24 mouse cellular contexts compared by ENCODE assay signal in the genomic region with DNA sequence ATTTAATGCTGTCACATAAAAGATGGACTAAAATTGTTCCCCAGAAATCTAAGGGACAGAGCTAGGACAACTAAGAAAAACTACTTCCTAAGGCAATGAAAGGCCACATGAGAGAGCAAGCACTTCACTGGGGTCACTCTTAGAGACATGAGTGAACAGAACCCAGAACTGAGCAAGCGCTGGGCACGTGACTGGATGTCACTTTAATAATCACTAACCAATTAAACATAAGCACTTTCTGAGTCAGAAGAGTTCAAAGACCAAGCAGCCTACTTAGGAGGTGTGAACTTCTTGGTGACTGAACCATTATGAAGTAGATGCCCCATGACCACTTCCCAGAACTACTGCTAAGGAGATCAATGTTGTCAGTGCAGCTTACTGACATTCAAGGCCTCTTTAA.
"Had no signal": no experiment of that assay in that cellular context is flagged by ENCODE, and none has a peak within 500 bp of the region (broad histone marks: within the 10 kb centered on the region; RNA-seq: fewer than 3 reads in every experiment).

No protein-coding gene starts in this region.

- H3K9ac ChIP-seq: limb, embryonic 13.5 days; liver, embryonic 12.5 days; liver, embryonic 15.5 days; lung, embryonic 15.5 days; midbrain, embryonic 13.5 days; neural tube, embryonic 13.5 days; stomach, embryonic 15.5 days had no signal

- H3K9me3 ChIP-seq: limb, embryonic 10.5 days; liver, embryonic 15.5 days; lung, embryonic 15.5 days; stomach, embryonic 15.5 days had no signal

- ATAC-seq: hindbrain, postnatal 0 days; inflammation-experienced regulatory T-cells, adult 6 months; liver, embryonic 12.5 days; midbrain, embryonic 13.5 days; midbrain, embryonic 16.5 days had no signal

- H3K27ac ChIP-seq: hindbrain, postnatal 0 days; layer of hippocampus, adult 2 months; limb, embryonic 10.5 days; limb, embryonic 13.5 days; liver, embryonic 12.5 days; liver, embryonic 15.5 days; lung, embryonic 15.5 days; midbrain, embryonic 10.5 days; midbrain, embryonic 13.5 days; neural tube, embryonic 13.5 days; stomach, embryonic 15.5 days had no signal

- H3K4me2 ChIP-seq: limb, embryonic 13.5 days; liver, embryonic 12.5 days; liver, embryonic 15.5 days; lung, embryonic 15.5 days; midbrain, embryonic 13.5 days; neural tube, embryonic 13.5 days; stomach, embryonic 15.5 days had no signal

- H3K4me1 ChIP-seq: limb, embryonic 13.5 days had no signal

- H3K4me3 ChIP-seq: layer of hippocampus, adult 2 months; limb, embryonic 10.5 days; limb, embryonic 13.5 days; liver, embryonic 12.5 days; liver, embryonic 15.5 days; lung, embryonic 15.5 days; megakaryocyte, embryonic 14.5 days; midbrain, embryonic 10.5 days; midbrain, embryonic 13.5 days; myocyte; neural tube, embryonic 13.5 days; stomach, embryonic 15.5 days had no signal

- DNase-seq: layer of hippocampus, adult 9-11 months; liver; lung, adult 18-20 months; lung, postnatal 10 days; lung, postnatal 36 days; retina, postnatal 1 day; right cerebral cortex, postnatal 25 days; spleen, adult 18-20 months; thymus, postnatal 25 days had no signal

- H3K27me3 ChIP-seq: limb, embryonic 13.5 days; liver, embryonic 12.5 days; liver, embryonic 15.5 days; lung, embryonic 15.5 days; megakaryocyte, embryonic 14.5 days; midbrain, embryonic 13.5 days; neural tube, embryonic 13.5 days; stomach, embryonic 15.5 days had no signal
